Comparison of ENCODE assay signal across 9 mouse cellular contexts in genomic region chr7:63911383-63912233, GRCm38 (mm10). TPM values are rescaled to one million over a fixed set of nuclear protein-coding genes. Genes with fewer than 3 reads are reported as not detected.
A peak's percentile ranks its signal among the peaks of the same experiment; 100 is the strongest.
DNase-seq lines count a peak whose midpoint lies in the region; ATAC-seq and TF ChIP-seq lines count a peak whose summit lies in the region.
"Had no signal": no experiment of that assay in that cellular context is flagged by ENCODE, and none has a peak within 500 bp of the region (broad histone marks: within the 10 kb centered on the region; RNA-seq: fewer than 3 reads in every experiment).

No protein-coding gene starts in this region.

- peak overlapping the region; percentile 97 for H3K27ac ChIP-seq in heart, adult 2 months
- peak overlapping the region; percentile 39 for H3K27ac ChIP-seq in stomach, embryonic 16.5 days (ENCODE audit: low read length)

- DNase-seq in ovary, adult 18-20 months (ENCODE audit: low spot score), result peak; percentile 44
- DNase-seq in ovary, postnatal 36 days (ENCODE audit: low spot score), result no peak
- DNase-seq in cerebellum, adult 9-10 months, result peak; percentile 81
- DNase-seq in heart, adult 2 months, result peak; percentile 85 to 91
- peak; percentile 90 for DNase-seq in kidney, adult 8-10 months
- peak; percentile 91 for DNase-seq in lung, postnatal 10 days
- DNase-seq in thymus, adult 18-20 months, result no peak

- H3K36me3 ChIP-seq in heart, adult 2 months (ENCODE audit: control insufficient read depth, insufficient read depth, low read length), result peaks cover 42% of the 10 kb centered on the region
- no peaks in the 10 kb centered on the region for H3K36me3 ChIP-seq in stomach, embryonic 16.5 days (ENCODE audit: control insufficient read depth, insufficient read depth, low read length)

- peak overlapping the region; percentile 29 for H3K4me3 ChIP-seq in heart, adult 2 months
- no peak overlapping the region for H3K4me3 ChIP-seq in stomach, embryonic 16.5 days (replicated peaks; ENCODE audit: low read length)

- no peaks in the 10 kb centered on the region for H3K27me3 ChIP-seq in heart, adult 2 months (ENCODE audit: control insufficient read depth, insufficient read depth, low read length)
- no peaks in the 10 kb centered on the region for H3K27me3 ChIP-seq in stomach, embryonic 16.5 days (ENCODE audit: control insufficient read depth, insufficient read depth, low read length)

- TF ChIP-seq POLR2A in heart, adult 2 months (IDR thresholded peaks at IDR 0.05; ENCODE audit: insufficient read depth, low read depth, low read length), result peak; percentile 69

- H3K4me1 ChIP-seq in heart, adult 2 months (ENCODE audit: control insufficient read depth, insufficient read depth, low read length), result peaks cover 72% of the 10 kb centered on the region
- peaks cover 52% of the 10 kb centered on the region for H3K4me1 ChIP-seq in stomach, embryonic 16.5 days (ENCODE audit: control insufficient read depth, insufficient read depth, low read length)

- no peak for TF ChIP-seq CTCF in heart, adult 2 months (IDR thresholded peaks at IDR 0.05)

- no peaks in the 10 kb centered on the region for H3K9me3 ChIP-seq in stomach, embryonic 16.5 days (replicated peaks; ENCODE audit: control insufficient read depth, low read length)

- H3K4me2 ChIP-seq in stomach, embryonic 16.5 days (ENCODE audit: low read depth, low read length), result no peak overlapping the region

- intact Hi-C loops in heart, adult 2 months (cut with DNase I), result loop anchor here (1.0 to 2.0 kb wide), 2 partner anchors 14 to 25 kb away; no protein-coding TSS in a partner anchor

- peak; percentile 23 for ATAC-seq in stomach, embryonic 16.5 days (ENCODE audit: insufficient read depth, low FRiP score)

- peak overlapping the region; percentile 66 for H3K9ac ChIP-seq in heart, adult 2 months (ENCODE audit: low read depth, low read length)
- H3K9ac ChIP-seq in stomach, embryonic 16.5 days (ENCODE audit: low read length), result no peak overlapping the region

- H3K79me2 ChIP-seq in heart, adult 2 months (replicated peaks; ENCODE audit: control insufficient read depth, insufficient read depth, low read length), result peaks cover 3% of the 10 kb centered on the region

- WGBS in heart, adult 2 months, result 2% methylated on average over 8 of the region's 8 CpGs
- WGBS in stomach, embryonic 16.5 days, result 40% methylated on average over 8 of the region's 8 CpGs

- peak; percentile 99 for TF ChIP-seq EP300 in heart, adult 2 months (IDR thresholded peaks at IDR 0.05; ENCODE audit: insufficient read depth, low read depth, low read length)

RNA-seq across cellular contexts. Expression of gene E030018B13Rik, which starts 5.0 kb away (rescaled TPM):
- total RNA-seq in heart, adult 2 months (2021), result not detected
- not detected in 2 replicates for polyA plus RNA-seq in heart, adult 2 months (2012; rRNA removed)
- polyA plus RNA-seq in stomach, embryonic 16.5 days (2015; fragmentation: Nextera tagmentation; extraction: Ambion mirVana), result not detected in 2 replicates
- total RNA-seq: adrenal gland, adult 18-20 months had no signal

RNA-seq across cellular contexts. Expression of gene Klf13, which starts 27.1 kb away (rescaled TPM):
- total RNA-seq in heart, adult 2 months (2021), result 10 to 100 TPM; 50.0 to 54.6 TPM
- 21.6 and 24.6 TPM in 2 replicates for polyA plus RNA-seq in heart, adult 2 months (2012; rRNA removed)
- polyA plus RNA-seq in stomach, embryonic 16.5 days (2015; fragmentation: Nextera tagmentation; extraction: Ambion mirVana), result 29.1 and 30.8 TPM in 2 replicates

Comparison
In these comparisons a context has a peak if more than half of its experiments do, and no peak if none do; other contexts are left out.
1. DNase-seq: peak in ovary, adult 18-20 months (single experiment), cerebellum, adult 9-10 months (single experiment), heart, adult 2 months (2 of 2), kidney, adult 8-10 months (2 of 2) and lung, postnatal 10 days (single experiment); none in ovary, postnatal 36 days (single experiment) and thymus, adult 18-20 months (0 of 2).